Mouse (Mus musculus) cerebellum, postnatal 14 days (tissue): ENCODE measurements at regions not wholly inside any gene's neighbourhood (a gene's known extent, or its start where the extent isn't known, plus 50 kb on each side); places are given as distances from the start of the nearest gene placed in this dataset.

Experiments used
- DNase-seq, 2 experiments: peaks; one replicate each; pipeline ENCODE4 v3.0.0; 2021; ENCODE audit warnings: mixed read lengths in 2 of 2

DNA sequence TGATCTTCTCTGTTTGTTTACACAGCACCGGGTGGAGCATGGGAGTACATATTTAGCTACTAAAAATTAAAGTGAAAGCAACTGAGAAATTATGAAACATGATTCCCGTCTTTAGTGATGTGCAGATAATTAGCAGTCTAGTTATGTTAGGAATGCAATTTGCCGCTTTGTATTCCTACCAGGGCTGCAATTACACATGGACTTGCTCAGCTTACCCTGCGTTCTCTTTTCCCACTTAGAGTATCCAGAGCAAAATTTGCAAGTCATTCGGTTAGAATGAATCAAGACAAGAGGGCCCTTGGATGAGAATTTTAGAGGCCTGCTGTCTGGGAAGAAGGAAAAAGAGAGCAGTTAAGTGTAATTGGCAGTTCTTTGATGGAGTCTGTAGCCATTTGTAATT, 126.0 kb upstream of the Gpr149 start:
- DNase-seq = no peak

DNA sequence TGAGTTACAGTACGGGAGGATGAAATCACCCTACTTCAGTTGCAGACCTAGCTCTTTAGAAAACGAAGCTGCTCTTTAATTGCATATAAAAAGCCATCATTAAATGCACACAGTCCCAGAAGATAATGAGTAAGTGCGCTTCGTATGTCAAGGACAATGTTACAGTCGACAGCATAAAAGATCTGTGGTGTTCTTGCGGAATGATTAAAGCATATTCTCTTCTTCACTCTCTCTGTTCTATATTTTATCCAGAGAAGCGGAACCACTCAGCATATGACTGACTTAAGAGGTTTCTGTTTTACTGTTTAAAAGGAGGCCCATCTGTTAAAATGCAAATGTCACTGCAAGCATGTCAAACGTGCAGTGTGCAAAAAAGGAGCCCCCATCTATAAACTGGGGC, 121.0 kb upstream of the Gpr149 start:
- DNase-seq = no peak

DNA sequence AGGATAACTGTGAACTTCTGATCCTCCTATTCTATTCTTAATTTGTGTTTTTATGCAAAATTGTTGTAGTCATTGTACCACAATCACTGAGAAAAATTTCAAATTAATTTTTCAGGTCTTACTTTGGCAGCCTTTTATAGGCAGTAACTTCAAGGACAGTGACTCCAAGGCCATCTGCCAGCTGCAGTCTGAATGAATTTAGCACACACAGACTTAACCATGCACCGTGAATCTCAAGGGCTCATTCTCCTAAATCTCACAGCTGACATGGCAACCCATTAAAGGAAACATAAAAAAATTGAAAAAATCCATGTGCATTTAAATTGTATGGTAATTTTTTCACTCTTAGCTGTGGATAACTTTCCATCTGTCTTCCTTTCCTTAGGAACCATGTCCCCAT, 111.9 kb upstream of the Gpr149 start:
- DNase-seq = peak; percentile 6 to 9

DNA sequence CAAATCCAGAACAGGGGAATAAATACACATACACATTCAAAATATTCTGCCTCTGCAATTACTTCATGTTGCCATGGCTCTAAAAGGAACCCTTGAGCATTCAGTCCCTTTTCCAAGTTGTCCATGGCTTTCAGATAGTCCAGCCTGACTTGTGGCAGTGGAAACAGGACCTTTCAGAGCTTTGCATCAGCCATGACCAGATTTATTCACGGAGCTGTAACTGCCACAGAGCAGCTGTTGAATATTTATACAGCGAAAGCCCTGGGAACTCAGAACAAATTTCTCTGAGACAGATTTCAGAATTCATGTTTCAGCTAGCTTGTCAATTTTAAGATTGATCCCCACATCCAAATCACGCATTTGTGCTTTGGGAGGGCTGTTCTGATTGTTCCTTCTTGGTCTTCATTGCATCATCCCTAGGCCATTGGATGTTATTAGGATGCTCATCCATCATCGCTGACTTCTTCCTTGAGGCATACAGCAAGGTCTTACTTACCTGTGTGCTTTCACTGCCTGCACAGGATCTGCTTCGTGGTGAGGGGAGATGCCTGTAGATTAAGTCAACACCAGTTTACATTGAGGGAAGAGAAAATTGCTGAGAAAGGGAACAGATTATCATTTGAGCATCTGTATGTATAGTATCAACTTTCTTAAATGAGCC, 110.5 kb upstream of the Gpr149 start:
- DNase-seq = no peak
